Mouse (Mus musculus) G1E (cell line): ENCODE data around the gene Lrig1. TPM values are rescaled to one million over a fixed set of nuclear protein-coding genes. Genes with fewer than 3 reads are reported as not detected.

ENCODE experiments used
- ATAC-seq: 2 replicates; pipeline ENCODE4 v1.8.0; 2016; ENCODE audit warnings: mild to moderate bottlenecking; ENCODE audit not compliant: insufficient number of reproducible peaks, poor library complexity, low FRiP score, severe bottlenecking; ENCODE audit errors: extremely low read depth
- DNase-seq: peaks from one replicate; pipeline ENCODE4 v3.0.0; 2012; ENCODE audit warnings: low spot score
- H3K27me3 ChIP-seq: 2 replicates; pipeline ENCODE4 v1.6.1; 2012; ENCODE audit warnings: mild to moderate bottlenecking, low read length, inconsistent platforms; ENCODE audit not compliant: insufficient read depth
- H3K36me3 ChIP-seq: replicated peaks from 2 replicates; pipeline ENCODE3; 2012; ENCODE audit warnings: mild to moderate bottlenecking, inconsistent platforms
- H3K4me1 ChIP-seq: 2 replicates; pipeline ENCODE4 v1.6.1; 2012; ENCODE audit warnings: low read depth, low read length, inconsistent platforms, mixed read lengths; ENCODE audit not compliant: insufficient read depth
- H3K4me3 ChIP-seq: 2 replicates; pipeline ENCODE4 v1.5.1; 2012; ENCODE audit warnings: low read depth, mild to moderate bottlenecking, inconsistent platforms, low read length, moderate library complexity, mixed read lengths
- H3K9me3 ChIP-seq: replicated peaks from 2 replicates; pipeline ENCODE4 v1.6.1; 2012; ENCODE audit warnings: inconsistent platforms
- CTCF ChIP-seq: IDR thresholded peaks from 2 replicates; pipeline ENCODE4 v1.5.1; 2012; ENCODE audit warnings: low read depth, low read length, inconsistent platforms, mixed read lengths
- GATA1 ChIP-seq: IDR thresholded peaks from 2 replicates; pipeline ENCODE4 v1.6.1; 2012; ENCODE audit warnings: borderline replicate concordance, low read length, inconsistent platforms, mixed read lengths
- GATA2 ChIP-seq: IDR thresholded peaks from 2 replicates; pipeline ENCODE4 v1.6.1; 2012; ENCODE audit warnings: low read depth, low read length, inconsistent platforms, borderline replicate concordance
- POLR2AphosphoS5 ChIP-seq: IDR thresholded peaks from 2 replicates; pipeline ENCODE4 v1.6.1; 2012; ENCODE audit warnings: low read depth, low read length, inconsistent platforms; ENCODE audit not compliant: insufficient replicate concordance
- TAL1 ChIP-seq: conservative IDR thresholded peaks from 2 replicates; pipeline ENCODE4 v1.6.1; 2012; ENCODE audit warnings: low read depth, low read length, inconsistent platforms, mixed read lengths
- polyA plus RNA-seq: library from polyadenylated mRNA; stranded (reverse); fragments of >175 nt; gene quantifications from 2 replicates; pipeline ENCODE4 v1.2.3, GENCODE M21; 2012
- total RNA-seq, 2 experiments: library from RNA; stranded (forward) in 1 of 2; stranded (reverse) in 1 of 2; fragments of 200-1000 nt in 1 of 2; fragments of >200 nt in 1 of 2; fragmentation: Nextera tagmentation in 1 of 2; gene quantifications; 2 replicates each; pipeline ENCODE4 v1.2.3; 2014 to 2017

Gene Lrig1
- total and polyA plus RNA-seq, 3 experiments = 7.0 to 23.6 (median 9.7) TPM

DNA sequence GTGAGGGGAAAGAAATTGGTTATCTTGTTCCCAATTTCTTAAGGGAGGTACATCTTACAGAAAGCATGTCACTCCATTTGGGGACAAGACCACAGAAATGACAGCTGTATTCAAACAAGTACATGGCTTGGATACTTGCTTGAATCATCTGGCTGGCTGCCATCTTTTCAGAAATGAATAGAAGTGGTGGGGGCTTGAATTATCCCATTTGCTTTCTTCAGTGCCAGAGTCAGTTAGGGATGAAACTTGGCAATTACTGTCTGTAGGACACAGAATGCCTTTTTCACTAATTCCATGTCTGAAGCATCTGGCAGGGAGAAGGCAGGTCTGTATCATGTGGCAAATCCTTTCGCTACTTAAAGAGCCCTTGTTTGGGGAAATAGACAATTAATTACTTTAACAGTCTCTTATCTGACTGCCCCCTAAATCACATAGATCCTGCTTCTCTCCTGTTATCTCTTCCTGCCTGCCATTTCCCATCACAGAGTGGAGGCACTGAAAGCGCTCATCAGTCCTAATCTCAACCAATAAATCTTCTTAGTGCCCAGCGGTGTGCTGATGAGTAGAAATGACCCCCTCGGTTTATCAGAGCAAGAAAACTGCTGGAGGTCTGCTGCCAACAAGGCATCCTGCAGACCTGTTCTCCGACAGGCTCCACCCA is 44.0 kb downstream of the Lrig1 start:
- H3K4me1 ChIP-seq = peaks cover 27% of the 10 kb centered on the region
- peaks cover 49% of the 10 kb centered on the region for H3K27me3 ChIP-seq
- H3K9me3 ChIP-seq = no peaks in the 10 kb centered on the region
- peaks cover 71% of the 10 kb centered on the region for H3K36me3 ChIP-seq
- H3K4me3 ChIP-seq = no peak overlapping the region
- TF ChIP-seq GATA1 = no peak
- TF ChIP-seq POLR2AphosphoS5 = no peak
- no peak for TF ChIP-seq CTCF
- TF ChIP-seq TAL1 = peak; percentile 28; the same call in 1 of the 2 replicates
- TF ChIP-seq GATA2 = no peak
- peak; percentile 85 for ATAC-seq
- DNase-seq = no peak

DNA sequence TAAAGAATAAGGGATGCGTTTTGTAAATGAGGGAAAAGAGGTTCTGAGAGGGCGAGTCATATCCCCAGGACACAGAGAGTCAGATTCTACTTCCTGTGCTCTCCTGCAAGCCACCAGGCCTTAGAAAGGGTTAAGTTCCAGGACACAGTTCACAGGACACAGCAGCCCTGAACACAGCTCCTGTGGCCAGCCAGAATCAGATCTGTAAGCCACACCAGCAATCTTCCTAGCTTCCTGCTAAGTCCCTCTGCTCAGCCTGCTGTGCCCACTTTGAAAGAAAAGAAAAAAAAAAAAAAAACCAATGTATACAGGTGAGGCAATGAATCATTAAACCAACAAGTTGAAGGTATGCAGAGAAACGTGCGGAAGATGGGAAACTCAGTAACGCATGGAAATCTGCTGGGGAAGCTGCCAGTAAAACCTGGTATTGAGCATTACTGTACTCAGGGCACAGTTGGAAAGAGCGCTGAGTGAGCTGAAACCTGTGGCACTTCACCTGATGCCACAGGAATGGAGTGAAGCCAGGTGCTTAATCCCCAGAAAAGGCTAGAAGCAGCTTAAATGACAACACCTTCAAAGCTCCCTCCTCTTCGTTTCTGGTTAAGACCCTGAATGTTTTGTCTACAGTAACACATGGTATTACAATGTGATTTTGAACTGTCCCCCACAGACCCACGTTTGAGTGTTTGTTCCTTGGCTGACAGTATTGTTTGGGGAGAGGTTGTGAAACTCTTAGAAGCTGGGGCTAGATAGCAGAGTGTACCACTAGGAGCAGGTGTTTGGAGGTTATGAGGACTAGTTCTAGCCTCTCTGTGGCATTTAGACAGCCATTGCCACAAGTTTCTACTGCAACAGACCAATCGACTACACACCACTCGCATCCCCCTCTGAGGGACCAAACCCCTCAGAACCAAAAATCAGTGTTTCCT is 46.3 kb downstream of the Lrig1 start:
- Histone ChIP-seq H3K4me3 (no peak overlapping the region), H3K27me3 (peaks cover 50% of the 10 kb centered on the region), H3K36me3 (peaks cover 71% of the 10 kb centered on the region), H3K9me3 (no peaks in the 10 kb centered on the region), H3K4me1 (peaks cover 24% of the 10 kb centered on the region)
- DNase-seq = no peak
- no peak for TF ChIP-seq GATA2
- no peak for TF ChIP-seq POLR2AphosphoS5
- TF ChIP-seq CTCF = no peak
- no peak for TF ChIP-seq GATA1
- TF ChIP-seq TAL1 = no peak
- ATAC-seq = no peak

DNA sequence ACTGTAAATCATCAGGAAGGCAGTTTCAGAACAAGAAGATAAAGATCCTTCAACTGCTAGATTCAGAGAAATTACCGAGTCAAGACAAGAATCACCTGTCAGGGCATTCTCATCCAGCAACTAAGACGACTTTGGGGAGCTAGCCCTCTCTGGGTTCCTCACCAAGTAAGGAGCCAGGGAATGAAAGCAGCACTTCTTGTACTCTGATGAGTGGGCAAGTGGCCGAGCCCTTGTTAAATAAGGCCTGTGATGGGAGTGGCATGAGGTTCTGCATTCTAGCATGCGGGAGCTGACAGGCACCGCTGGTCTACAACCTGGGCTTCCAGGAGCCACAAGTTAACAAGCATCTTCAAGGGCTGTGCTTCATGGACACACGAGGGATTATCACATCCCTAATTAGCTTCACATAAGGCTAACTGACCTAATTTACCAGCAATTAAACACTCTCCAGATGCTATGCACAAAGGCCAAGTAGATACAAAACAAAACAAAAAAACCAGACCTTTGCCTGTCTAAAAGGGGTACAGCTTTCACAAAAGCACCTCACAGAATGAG is 47.2 kb downstream of the Lrig1 start:
- no peak for DNase-seq
- no peak for ATAC-seq
- H3K4me1 ChIP-seq = peaks cover 25% of the 10 kb centered on the region
- no peak for TF ChIP-seq CTCF
- TF ChIP-seq POLR2AphosphoS5 = no peak
- TF ChIP-seq TAL1 = no peak
- no peak for TF ChIP-seq GATA1
- no peak for TF ChIP-seq GATA2
- peaks cover 71% of the 10 kb centered on the region for H3K36me3 ChIP-seq
- no peak overlapping the region for H3K4me3 ChIP-seq
- H3K27me3 ChIP-seq = peaks cover 50% of the 10 kb centered on the region
- H3K9me3 ChIP-seq = no peaks in the 10 kb centered on the region

DNA sequence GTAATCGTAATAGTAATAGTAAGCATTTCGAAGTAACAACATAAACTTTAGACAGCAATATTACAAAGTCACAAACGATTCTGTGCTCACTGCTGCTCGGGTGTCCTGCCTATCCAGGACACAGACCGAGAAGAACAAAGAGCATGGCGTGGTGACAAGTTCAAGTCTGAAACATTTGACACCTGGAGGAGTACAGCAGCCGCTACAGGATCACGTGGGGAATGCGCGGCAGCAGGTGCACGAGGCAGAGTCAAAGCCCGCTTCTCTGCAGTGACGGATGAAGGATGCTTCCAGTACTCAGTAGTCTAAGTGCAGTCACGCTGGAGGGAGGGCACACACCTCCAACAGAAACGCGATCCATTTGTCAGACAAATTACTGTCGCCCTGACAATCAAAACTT is 48.4 kb downstream of the Lrig1 start:
- H3K4me1 ChIP-seq = peaks cover 20% of the 10 kb centered on the region
- no peak for ATAC-seq

DNA sequence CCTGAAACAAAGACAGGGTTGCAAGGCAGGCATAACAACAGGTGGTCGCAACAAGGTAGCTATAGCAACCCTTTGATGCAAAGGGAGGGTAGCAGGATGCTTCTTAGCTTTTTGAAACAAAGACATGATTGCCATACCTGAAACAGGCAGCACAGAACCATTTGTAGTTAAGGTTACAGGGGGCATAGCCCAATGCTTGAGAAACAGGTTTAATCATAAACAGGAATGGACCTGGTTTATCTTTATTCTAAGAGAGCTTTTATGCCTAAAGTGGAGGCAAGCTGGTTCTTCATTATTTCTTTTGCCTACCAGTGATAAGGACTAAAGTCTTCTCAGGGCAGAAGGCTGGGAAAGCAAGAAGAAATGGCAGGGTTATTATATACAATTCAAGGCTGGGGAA is 50.3 kb downstream of the Lrig1 start:
- DNase-seq = no peak
- Histone ChIP-seq H3K9me3 (no peaks in the 10 kb centered on the region), H3K4me1 (peaks cover 11% of the 10 kb centered on the region), H3K27me3 (peaks cover 51% of the 10 kb centered on the region), H3K4me3 (no peak overlapping the region), H3K36me3 (peaks cover 72% of the 10 kb centered on the region)
- no peak for ATAC-seq
- TF ChIP-seq TAL1 (no peak), CTCF (no peak), GATA2 (no peak), POLR2AphosphoS5 (no peak)

More for the DNA sequence above, 48.4 kb downstream of the Lrig1 start:
- Histone ChIP-seq H3K9me3 (no peaks in the 10 kb centered on the region), H3K4me3 (no peak overlapping the region), H3K36me3 (peaks cover 72% of the 10 kb centered on the region), H3K27me3 (peaks cover 53% of the 10 kb centered on the region)
- no peak for DNase-seq
- TF ChIP-seq TAL1 (no peak), GATA2 (no peak), GATA1 (no peak), CTCF (no peak), POLR2AphosphoS5 (no peak)

DNA sequence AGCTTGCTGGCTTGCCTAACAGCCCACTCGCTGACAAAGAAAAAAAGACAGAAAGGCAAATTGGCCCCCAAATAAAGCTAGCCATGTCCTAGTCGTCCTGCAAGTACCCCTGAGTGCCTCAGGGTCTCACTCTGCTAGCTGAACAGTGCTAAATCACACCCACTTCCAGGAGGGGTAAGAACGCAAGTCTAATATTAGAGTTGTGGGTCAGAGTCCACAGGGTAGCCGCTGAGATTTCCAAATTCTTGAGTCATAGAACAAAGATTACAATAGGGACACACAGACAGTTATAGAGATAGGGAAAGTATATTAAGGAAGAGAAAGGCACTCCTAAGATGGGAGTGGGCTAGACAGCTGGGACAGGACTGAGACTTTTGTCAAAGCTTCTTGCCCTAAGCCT is 51.5 kb downstream of the Lrig1 start:
- peaks cover 11% of the 10 kb centered on the region for H3K4me1 ChIP-seq
- no peak for DNase-seq
- ATAC-seq = no peak
- H3K36me3 ChIP-seq = peaks cover 71% of the 10 kb centered on the region
- H3K9me3 ChIP-seq = no peaks in the 10 kb centered on the region
- peaks cover 44% of the 10 kb centered on the region for H3K27me3 ChIP-seq
- TF ChIP-seq GATA2 (no peak), CTCF (no peak), POLR2AphosphoS5 (no peak), GATA1 (no peak)
- no peak overlapping the region for H3K4me3 ChIP-seq
